Mouse (Mus musculus) heart, postnatal 0 days (tissue): ENCODE measurements around the gene Fam102b.

Source experiments
- CTCF ChIP-seq: IDR thresholded peaks from 2 replicates; pipeline ENCODE4 v1.5.1; 2016; ENCODE audit warnings: antibody characterized with exemption, control low read depth, low read depth
- EP300 ChIP-seq: IDR thresholded peaks from 2 replicates; pipeline ENCODE4 v1.6.1; 2016; ENCODE audit warnings: antibody characterized with exemption, low read depth

DNA sequence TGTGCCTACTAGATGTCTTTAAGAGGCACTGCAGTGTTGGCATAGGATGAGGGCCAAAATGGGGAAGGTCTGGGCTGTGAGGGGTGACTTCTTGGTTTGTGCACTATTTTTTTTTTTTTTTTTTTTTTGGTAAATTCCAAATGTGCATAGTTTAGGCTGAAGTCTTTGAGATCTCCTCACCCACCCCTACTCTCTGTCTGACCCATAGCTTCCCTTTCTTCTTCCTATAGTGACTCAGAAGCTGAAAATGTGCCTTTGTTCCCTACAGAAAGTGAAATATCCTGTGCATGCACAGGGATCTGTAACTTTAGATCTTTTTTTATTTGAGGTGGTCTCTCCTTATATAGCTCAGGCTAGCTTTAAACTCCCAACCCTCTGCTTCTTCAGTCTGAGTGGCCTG, 69.4 kb downstream of the Fam102b start:
- TF ChIP-seq CTCF (no peak), EP300 (no peak)
